Mouse (Mus musculus) midbrain, embryonic 13.5 days (tissue): ENCODE data around the gene Nr1h5. TPM values are rescaled to one million over a fixed set of nuclear protein-coding genes. Genes with fewer than 3 reads are reported as not detected.

Source experiments
- ATAC-seq: fragments of 200-750 bp; cut with Nextera tagmentation; 2 replicates; pipeline ENCODE4 v1.8.0; 2017; ENCODE audit warnings: mild to moderate bottlenecking, moderate TSS enrichment, moderate library complexity
- H3K27ac ChIP-seq: fragments of 300-500 bp; sonication (generic); 2 replicates; pipeline ENCODE4 v1.5.1; 2015; ENCODE audit warnings: inconsistent platforms, mild to moderate bottlenecking, moderate library complexity
- H3K27me3 ChIP-seq: fragments of 300-500 bp; sonication (generic); 2 replicates; pipeline ENCODE4 v1.6.1; 2015; ENCODE audit warnings: mild to moderate bottlenecking, inconsistent platforms
- H3K36me3 ChIP-seq: fragments of 300-500 bp; sonication (generic); 2 replicates; pipeline ENCODE4 v1.6.1; 2015; ENCODE audit warnings: mild to moderate bottlenecking, inconsistent platforms
- H3K4me1 ChIP-seq: fragments of 300-500 bp; sonication (generic); replicated peaks from 2 replicates; pipeline ENCODE4 v1.6.1; 2015; ENCODE audit warnings: inconsistent platforms
- H3K4me2 ChIP-seq: fragments of 300-500 bp; sonication (generic); replicated peaks from 2 replicates; pipeline ENCODE4 v1.6.1; 2015; ENCODE audit warnings: moderate library complexity, mild to moderate bottlenecking, inconsistent platforms
- H3K4me3 ChIP-seq: fragments of 300-500 bp; sonication (generic); replicated peaks from 2 replicates; pipeline ENCODE4 v1.5.1; 2015; ENCODE audit warnings: mild to moderate bottlenecking, inconsistent platforms
- H3K9ac ChIP-seq: fragments of 300-500 bp; sonication (generic); replicated peaks from 2 replicates; pipeline ENCODE4 v1.6.1; 2015; ENCODE audit warnings: mild to moderate bottlenecking, inconsistent platforms
- H3K9me3 ChIP-seq: fragments of 300-500 bp; sonication (generic); 2 replicates; pipeline ENCODE4 v1.6.1; 2016; ENCODE audit warnings: mild to moderate bottlenecking, inconsistent platforms
- WGBS: fragments of 180-500 bp; shearing (Covaris S2); methylation state at CpG from one replicate; pipeline ENCODE4 v1.1.7; 2015; 5-methylcytosine and 5-hydroxymethylcytosine counted together
- polyA plus RNA-seq: library from polyadenylated mRNA; unstranded; fragments of >200 nt; fragmentation: Nextera tagmentation; extraction: Ambion mirVana; gene quantifications from 2 replicates; pipeline ENCODE4 v1.2.1, GENCODE M21; 2015

The Nr1h5 gene
- 0.22 TPM in 1 of 2 replicates, not detected in the other for polyA plus RNA-seq

- Histone ChIP-seq H3K4me3 (no peak within 1 kb of the TSS), H3K4me2 (no peak within 1 kb of the TSS), H3K27me3 (no peaks in the 10 kb centered on the region), H3K9me3 (0 out of 2 replicates have a peak, but pooled peaks cover 2% of the 10 kb centered on the region), H3K9ac (no peak within 1 kb of the TSS), H3K27ac (no peak within 1 kb of the TSS), H3K36me3 (no peaks in the 10 kb centered on the region), H3K4me1 (no peaks in the 10 kb centered on the region)
- no peak for ATAC-seq
- 64% methylated on average over 3 of the region's 3 CpGs for WGBS
Measured at GRCm38 (mm10) chr3:102964033-102964432, at the start of gene Nr1h5. Nr1h5 (minus strand) TSS chr3:102964133.

GRCm38 (mm10) chr3:103001595-103001994 lies 37.7 kb upstream of the Nr1h5 start:
- H3K4me2 ChIP-seq: no peak overlapping the region
- peaks cover 5% of the 10 kb centered on the region; the same call in 1 of the 2 replicates for H3K9me3 ChIP-seq
- peaks cover 61% of the 10 kb centered on the region for H3K36me3 ChIP-seq
- no peak overlapping the region for H3K4me3 ChIP-seq
- peaks cover 10% of the 10 kb centered on the region for H3K4me1 ChIP-seq
- WGBS: 95% methylated on average over 7 of the region's 7 CpGs
- no peak overlapping the region for H3K9ac ChIP-seq
- ATAC-seq: no peak
- no peak overlapping the region for H3K27ac ChIP-seq
- H3K27me3 ChIP-seq: no peaks in the 10 kb centered on the region

- Histone ChIP-seq H3K9me3 (peaks cover 5% of the 10 kb centered on the region; the same call in 1 of the 2 replicates), H3K9ac (no peak overlapping the region), H3K4me1 (peaks cover 20% of the 10 kb centered on the region), H3K27ac (no peak overlapping the region), H3K27me3 (no peaks in the 10 kb centered on the region), H3K4me2 (no peak overlapping the region; the same call in 1 of the 2 replicates), H3K4me3 (no peak overlapping the region), H3K36me3 (peaks cover 41% of the 10 kb centered on the region)
- 97% methylated on average over 3 of the region's 3 CpGs for WGBS
- ATAC-seq: no peak
Measured at GRCm38 (mm10) chr3:102997591-102997990, 33.7 kb upstream of the Nr1h5 start.

GRCm38 (mm10) chr3:102997036-102997435 lies 33.1 kb upstream of the Nr1h5 start:
- H3K4me2 ChIP-seq: peak overlapping the region; percentile 67
- peaks cover 20% of the 10 kb centered on the region for H3K4me1 ChIP-seq
- peak overlapping the region; percentile 59; the same call in 1 of the 2 replicates for H3K4me3 ChIP-seq
- WGBS: 84% methylated on average over 10 of the region's 10 CpGs
- peak overlapping the region; percentile 81; the same call in 1 of the 2 replicates for H3K9ac ChIP-seq
- no peak for ATAC-seq
- H3K36me3 ChIP-seq: peaks cover 35% of the 10 kb centered on the region
- no peak overlapping the region for H3K27ac ChIP-seq
- H3K27me3 ChIP-seq: no peaks in the 10 kb centered on the region
- H3K9me3 ChIP-seq: peaks cover 5% of the 10 kb centered on the region; the same call in 1 of the 2 replicates

- Histone ChIP-seq H3K9ac (peak within 1 kb of the TSS; percentile 81), H3K27ac (peak within 1 kb of the TSS; percentile 92), H3K27me3 (no peaks in the 10 kb centered on the region), H3K4me1 (peaks cover 20% of the 10 kb centered on the region), H3K9me3 (peaks cover 5% of the 10 kb centered on the region; the same call in 1 of the 2 replicates), H3K4me3 (peak within 1 kb of the TSS; percentile 59), H3K36me3 (peaks cover 26% of the 10 kb centered on the region), H3K4me2 (peak within 1 kb of the TSS; percentile 67)
- ATAC-seq: peak; percentile 98
- WGBS: under 1% methylated on average over 57 of the region's 60 CpGs
Measured at GRCm38 (mm10) chr3:102995605-102996321, 31.8 kb upstream of the Nr1h5 start, which contains the start of gene Sike1. Sike1 (plus strand) TSS chr3:102995708.

- peak overlapping the region; percentile 92 for H3K27ac ChIP-seq
- WGBS: 55% methylated on average over 7 of the region's 7 CpGs
Measured at GRCm38 (mm10) chr3:102995233-102995604, 31.3 kb upstream of the Nr1h5 start.

GRCm38 (mm10) chr3:102992936-102993335 lies 29.0 kb upstream of the Nr1h5 start:
- Histone ChIP-seq H3K4me3 (no peak overlapping the region), H3K9me3 (no peaks in the 10 kb centered on the region), H3K27me3 (no peaks in the 10 kb centered on the region), H3K36me3 (no peaks in the 10 kb centered on the region), H3K4me2 (no peak overlapping the region), H3K27ac (no peak overlapping the region), H3K4me1 (peaks cover 20% of the 10 kb centered on the region), H3K9ac (no peak overlapping the region)
- WGBS: 53% methylated on average over 3 of the region's 3 CpGs
- no peak for ATAC-seq

More at GRCm38 (mm10) chr3:102995233-102995604, 31.3 kb upstream of the Nr1h5 start:
- Histone ChIP-seq H3K36me3 (peaks cover 20% of the 10 kb centered on the region), H3K4me1 (peaks cover 20% of the 10 kb centered on the region), H3K4me2 (peak overlapping the region; percentile 67), H3K27me3 (no peaks in the 10 kb centered on the region), H3K9me3 (peaks cover 1% of the 10 kb centered on the region; the same call in 1 of the 2 replicates), H3K9ac (peak overlapping the region; percentile 30; the same call in 1 of the 2 replicates), H3K4me3 (peak overlapping the region; percentile 59)
- ATAC-seq: peak; percentile 35

- Histone ChIP-seq H3K4me2 (no peak overlapping the region), H3K9ac (no peak overlapping the region), H3K4me1 (peaks cover 5% of the 10 kb centered on the region), H3K9me3 (no peaks in the 10 kb centered on the region), H3K36me3 (no peaks in the 10 kb centered on the region), H3K4me3 (no peak overlapping the region), H3K27ac (no peak overlapping the region), H3K27me3 (no peaks in the 10 kb centered on the region)
- no peak for ATAC-seq
- 77% methylated on average over 8 of the region's 8 CpGs for WGBS
Measured at GRCm38 (mm10) chr3:102991041-102991440, 27.1 kb upstream of the Nr1h5 start.

- H3K9me3 ChIP-seq: no peaks in the 10 kb centered on the region
- H3K4me1 ChIP-seq: peaks cover 10% of the 10 kb centered on the region
- H3K4me2 ChIP-seq: peak overlapping the region; percentile 50
- no peak; the same call in 1 of the 2 replicates for ATAC-seq
- H3K4me3 ChIP-seq: peak overlapping the region; percentile 19
- WGBS: 15% methylated on average over 3 of the region's 3 CpGs
- no peaks in the 10 kb centered on the region for H3K36me3 ChIP-seq
- peak overlapping the region; percentile 17; the same call in 1 of the 2 replicates for H3K9ac ChIP-seq
- no peaks in the 10 kb centered on the region for H3K27me3 ChIP-seq
- peak overlapping the region; percentile 89 for H3K27ac ChIP-seq
Measured at GRCm38 (mm10) chr3:102980349-102980736, 16.4 kb upstream of the Nr1h5 start.

- Histone ChIP-seq H3K4me1 (peaks cover 10% of the 10 kb centered on the region), H3K4me2 (peak overlapping the region; percentile 50), H3K27me3 (no peaks in the 10 kb centered on the region), H3K9me3 (no peaks in the 10 kb centered on the region), H3K4me3 (peak overlapping the region; percentile 19), H3K27ac (peak overlapping the region; percentile 89), H3K9ac (peak overlapping the region; percentile 33; the same call in 1 of the 2 replicates), H3K36me3 (no peaks in the 10 kb centered on the region)
- peak; percentile 99 for ATAC-seq
- WGBS: 4% methylated on average over 10 of the region's 10 CpGs
Measured at GRCm38 (mm10) chr3:102979550-102980348, 15.8 kb upstream of the Nr1h5 start.

- H3K9ac ChIP-seq: no peak overlapping the region
- H3K4me1 ChIP-seq: peaks cover 10% of the 10 kb centered on the region
- H3K4me2 ChIP-seq: no peak overlapping the region
- H3K4me3 ChIP-seq: no peak overlapping the region
- H3K27ac ChIP-seq: no peak overlapping the region
- H3K9me3 ChIP-seq: no peaks in the 10 kb centered on the region
- no peak for ATAC-seq
- no peaks in the 10 kb centered on the region for H3K27me3 ChIP-seq
- WGBS: 84% methylated on average over 4 of the region's 4 CpGs
- no peaks in the 10 kb centered on the region for H3K36me3 ChIP-seq
Measured at GRCm38 (mm10) chr3:102976906-102977305, 13.0 kb upstream of the Nr1h5 start.

GRCm38 (mm10) chr3:102970508-102970907 lies 6.6 kb upstream of the Nr1h5 start:
- H3K4me1 ChIP-seq: peaks cover 6% of the 10 kb centered on the region
- no peak overlapping the region for H3K4me3 ChIP-seq
- no peak for ATAC-seq
- H3K36me3 ChIP-seq: no peaks in the 10 kb centered on the region
- H3K9me3 ChIP-seq: 0 out of 2 replicates have a peak, but pooled peaks cover 2% of the 10 kb centered on the region
- H3K27ac ChIP-seq: no peak overlapping the region
- H3K4me2 ChIP-seq: no peak overlapping the region; the same call in 1 of the 2 replicates
- 91% methylated on average over 3 of the region's 3 CpGs for WGBS
- H3K27me3 ChIP-seq: no peaks in the 10 kb centered on the region
- H3K9ac ChIP-seq: no peak overlapping the region
